Mouse (Mus musculus): ENCODE data around the gene Fam71a. TPM values are rescaled to one million over a fixed set of nuclear protein-coding genes. Genes with fewer than 3 reads are reported as not detected.
"Not testable (repeated sequence)": the region's sequence is repeated elsewhere in the genome, so short reads cannot be mapped to it uniquely, and the experiment has no call there.

Gene Fam71a
- total RNA-seq, 1 experiment from 2014 or later = 0.91 TPM

DNA sequence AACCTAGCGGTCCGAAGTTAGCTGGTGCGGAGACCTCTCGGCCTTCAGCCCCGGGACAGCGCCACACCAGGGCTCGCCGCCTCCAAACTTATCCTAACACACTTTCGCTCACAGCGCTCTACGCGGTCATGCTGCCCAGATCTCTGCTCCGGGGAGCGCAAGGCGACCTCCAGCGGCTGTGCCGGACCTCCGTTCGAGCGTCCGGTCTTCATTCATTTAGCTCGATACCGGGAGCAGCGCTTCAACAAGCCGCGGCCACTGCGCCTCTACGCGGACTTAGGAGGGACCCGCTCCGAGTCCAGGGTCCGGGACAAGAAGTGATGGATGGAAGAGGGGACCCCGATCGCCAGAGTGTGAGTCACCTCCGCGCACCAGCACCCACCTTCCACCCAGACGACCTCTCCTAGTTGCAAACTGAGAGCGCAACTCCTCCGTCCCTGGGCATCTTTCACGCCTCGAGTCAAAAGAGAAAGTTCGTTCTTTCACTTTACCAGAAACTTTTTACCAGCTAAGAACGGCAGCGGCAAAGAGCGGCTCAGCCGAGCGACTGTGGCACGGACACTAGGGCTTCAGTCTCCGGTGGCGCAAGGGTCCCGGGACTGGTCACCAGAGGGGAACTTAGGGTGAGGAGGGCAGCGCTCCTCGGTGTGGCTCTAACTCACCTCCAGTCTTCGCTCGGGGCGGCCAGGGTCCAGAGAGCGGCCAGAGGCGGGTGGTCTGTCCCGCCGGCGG is 18.0 kb upstream of the Fam71a start:
- peak; percentile 22 for ATAC-seq (replicated peaks; ENCODE audit: low read depth, poor library complexity, severe bottlenecking)

DNA sequence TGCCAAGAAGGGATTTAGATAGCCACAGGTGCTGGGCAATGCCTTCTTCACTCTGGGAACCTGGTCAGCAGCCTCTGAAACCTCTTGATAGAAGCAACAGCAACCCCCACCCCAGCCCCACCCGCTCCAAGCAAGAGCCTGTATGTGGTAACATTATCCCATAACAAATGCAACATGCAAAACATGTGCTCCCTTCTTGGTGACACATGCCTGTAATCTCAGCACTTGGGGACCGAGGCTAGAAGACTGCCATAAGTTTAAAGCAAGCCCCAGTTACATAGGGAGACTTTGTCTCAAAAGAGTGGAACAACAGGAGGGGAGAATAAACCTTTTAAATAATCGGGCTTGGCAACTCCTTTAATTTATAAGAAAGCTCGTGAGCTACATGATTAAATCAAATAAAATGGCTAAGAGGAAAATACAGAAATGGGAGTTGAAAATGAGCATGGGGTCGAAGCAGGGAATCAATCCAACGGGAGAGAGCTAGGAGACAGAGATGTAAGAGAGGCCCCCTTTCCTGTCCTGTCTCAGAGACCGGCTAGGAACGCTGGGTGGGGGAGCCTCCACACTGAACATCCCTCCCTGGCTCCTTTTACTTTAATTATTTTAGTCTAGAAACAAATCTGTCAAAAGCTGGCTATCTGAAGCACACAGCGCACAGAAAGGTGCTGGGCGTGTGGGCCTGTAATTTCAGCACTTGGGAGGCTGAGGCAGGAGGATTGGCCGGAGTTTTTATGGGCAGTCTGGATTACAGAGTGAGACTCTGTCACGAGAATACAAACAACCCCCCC is 17.0 kb upstream of the Fam71a start:
- no peak for ATAC-seq (replicated peaks; ENCODE audit: low read depth, poor library complexity, severe bottlenecking)

DNA sequence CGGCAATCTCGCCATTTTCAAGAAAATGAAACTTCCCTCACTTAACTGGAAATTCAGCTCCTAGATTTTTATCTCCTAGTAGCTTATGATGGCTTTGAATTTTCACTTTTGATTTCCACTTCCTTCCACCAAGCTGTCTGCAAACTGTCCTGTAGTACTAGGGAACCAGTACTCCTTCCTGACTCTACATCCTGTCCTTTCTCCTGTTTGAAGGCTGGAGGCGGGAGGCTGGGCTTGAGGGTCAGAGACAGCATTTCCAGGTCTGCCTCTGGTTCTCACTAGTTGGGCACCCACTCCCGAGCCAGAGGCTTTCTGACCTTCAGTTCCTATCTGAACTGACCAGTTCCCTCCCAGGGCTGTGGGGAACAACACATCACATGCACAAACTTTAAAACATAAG is 15.8 kb upstream of the Fam71a start:
- no peak for ATAC-seq (replicated peaks; ENCODE audit: low read depth, poor library complexity, severe bottlenecking)

DNA sequence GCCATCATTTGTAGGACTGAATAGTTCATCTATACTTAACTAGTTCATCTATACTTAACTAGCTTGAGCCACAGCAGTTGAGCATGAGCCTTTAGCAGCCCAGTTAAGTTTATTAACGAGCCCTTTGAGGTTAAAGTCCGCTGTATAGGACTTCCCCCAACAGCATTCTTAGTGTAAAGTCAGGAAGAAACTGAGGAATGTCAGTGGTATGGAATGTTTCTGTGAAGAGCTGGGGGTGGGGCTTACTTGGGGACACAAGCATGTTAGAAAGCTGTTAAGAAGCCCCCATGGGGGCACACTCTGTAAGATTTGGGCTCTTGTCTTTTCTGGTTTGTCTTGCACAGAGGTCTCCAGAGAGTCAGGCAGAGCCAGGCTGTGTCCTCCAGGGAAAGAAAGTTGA is 15.2 kb upstream of the Fam71a start:
- no peak for ATAC-seq (replicated peaks; ENCODE audit: low read depth, poor library complexity, severe bottlenecking)

DNA sequence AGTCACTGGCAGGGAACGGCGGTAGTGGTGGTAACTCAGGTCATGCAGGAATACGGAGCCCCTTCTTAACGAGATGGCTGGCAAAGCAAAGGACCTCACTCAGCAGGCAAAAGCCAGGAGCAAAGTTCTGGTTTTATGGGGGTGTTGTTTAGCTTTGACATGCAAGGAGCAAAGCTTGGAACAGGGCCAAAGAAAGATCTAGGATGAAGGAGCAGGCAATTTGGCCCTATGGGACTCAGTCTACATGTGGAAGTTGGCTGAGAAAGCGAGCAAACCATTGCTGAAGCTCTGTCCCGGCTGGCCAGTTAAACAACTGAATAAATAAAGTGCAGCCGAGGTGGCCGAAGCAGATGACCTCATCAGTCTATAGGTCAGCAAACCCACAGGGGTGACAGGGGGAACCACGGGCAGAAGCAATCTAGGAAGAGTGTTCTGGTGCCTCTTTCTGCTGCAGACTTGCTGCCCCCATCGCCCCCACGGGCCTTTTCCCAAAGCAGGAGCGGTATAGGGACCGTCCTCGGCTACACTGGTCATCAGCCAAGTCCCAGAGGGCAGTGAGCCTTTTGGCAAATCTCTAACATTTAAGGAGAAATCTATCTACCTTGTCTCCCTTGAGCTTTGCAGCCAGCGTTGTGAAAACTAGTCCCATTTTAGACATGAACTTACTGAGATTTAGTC is 14.0 kb upstream of the Fam71a start:
- ATAC-seq (replicated peaks; ENCODE audit: low read depth, poor library complexity, severe bottlenecking) = no peak

DNA sequence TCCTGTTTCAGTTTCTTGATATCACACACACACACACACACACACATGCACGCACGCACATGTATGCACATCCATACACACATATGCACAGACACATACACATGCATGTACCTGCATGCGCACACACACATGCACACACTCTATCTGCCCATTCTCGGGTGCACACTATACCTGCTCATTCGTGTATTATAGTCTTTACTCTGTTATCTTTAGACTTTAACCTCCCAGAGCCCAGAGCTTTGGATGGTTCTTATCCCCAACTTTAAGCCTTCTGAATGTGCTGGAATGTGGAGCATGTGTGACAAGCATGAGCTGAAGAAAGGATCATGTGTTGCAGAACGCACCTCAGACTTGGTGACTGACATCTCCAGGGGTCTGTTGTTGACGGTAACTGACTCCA is 12.3 kb upstream of the Fam71a start:
- ATAC-seq (replicated peaks; ENCODE audit: low read depth, poor library complexity, severe bottlenecking) = no peak

DNA sequence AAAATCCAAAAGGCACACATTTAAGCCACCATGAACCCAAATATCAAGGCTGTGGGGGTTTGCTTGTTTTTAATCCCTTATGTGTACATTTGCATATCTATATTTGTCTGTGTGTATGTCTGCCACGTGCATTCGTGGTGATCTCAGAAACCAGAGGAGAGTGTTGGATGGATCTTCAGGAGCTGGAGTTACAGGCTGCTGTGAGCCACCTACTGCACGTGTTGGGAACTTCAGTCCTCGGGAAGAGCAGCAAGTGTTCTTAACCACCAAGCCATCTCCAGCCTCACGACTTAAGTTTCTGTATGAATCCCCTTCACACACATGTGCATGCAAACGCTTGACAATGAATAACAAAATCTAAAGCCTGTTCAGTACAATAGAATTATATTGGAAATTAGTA is 7.9 kb upstream of the Fam71a start:
- ATAC-seq (replicated peaks; ENCODE audit: low read depth, poor library complexity, severe bottlenecking) = peak; percentile 80

DNA sequence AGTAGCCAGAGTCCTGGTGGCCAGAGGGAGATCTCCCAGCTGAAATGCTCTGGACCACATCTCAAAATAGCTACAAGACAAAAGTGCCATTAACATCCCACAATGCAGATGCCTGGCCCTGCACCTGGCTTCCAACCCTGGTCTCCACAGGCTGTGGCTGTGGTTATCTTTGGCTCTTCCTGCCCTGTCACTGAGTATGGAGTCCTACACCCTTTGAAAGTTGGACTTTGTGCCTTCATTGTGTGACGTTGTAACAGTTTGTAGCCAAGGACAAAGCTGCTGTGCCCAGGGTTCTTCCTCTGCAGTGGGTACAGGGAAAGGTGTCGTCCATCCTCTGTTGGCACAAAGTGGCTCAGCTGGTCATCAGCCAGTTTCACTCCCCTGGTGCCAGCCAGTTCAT is 5.8 kb upstream of the Fam71a start:
- no peak for ATAC-seq (replicated peaks; ENCODE audit: low read depth, poor library complexity, severe bottlenecking)

DNA sequence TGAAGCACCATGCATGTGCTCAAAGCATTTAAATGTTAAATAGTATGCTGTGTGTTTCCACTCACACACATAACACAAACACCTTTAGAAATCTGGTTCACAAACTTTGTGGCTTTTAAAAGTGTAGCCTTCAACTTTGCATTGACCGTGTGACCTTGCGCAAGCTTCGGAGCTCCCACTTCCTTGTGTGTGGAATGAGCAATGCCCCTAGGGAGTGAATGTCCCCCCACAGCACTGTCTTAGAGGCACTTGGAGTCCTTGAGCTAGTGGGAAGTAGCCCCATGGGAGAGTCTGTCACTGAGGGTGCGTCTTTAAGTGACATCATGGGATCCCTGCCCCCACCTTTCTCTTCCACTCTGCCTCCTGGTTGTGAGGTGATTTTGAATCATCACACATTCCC is 1.6 kb upstream of the Fam71a start:
- 0 out of 2 replicates have a peak, but pooled peaks have one; percentile 32 for ATAC-seq (replicated peaks; ENCODE audit: low read depth, poor library complexity, severe bottlenecking)

DNA sequence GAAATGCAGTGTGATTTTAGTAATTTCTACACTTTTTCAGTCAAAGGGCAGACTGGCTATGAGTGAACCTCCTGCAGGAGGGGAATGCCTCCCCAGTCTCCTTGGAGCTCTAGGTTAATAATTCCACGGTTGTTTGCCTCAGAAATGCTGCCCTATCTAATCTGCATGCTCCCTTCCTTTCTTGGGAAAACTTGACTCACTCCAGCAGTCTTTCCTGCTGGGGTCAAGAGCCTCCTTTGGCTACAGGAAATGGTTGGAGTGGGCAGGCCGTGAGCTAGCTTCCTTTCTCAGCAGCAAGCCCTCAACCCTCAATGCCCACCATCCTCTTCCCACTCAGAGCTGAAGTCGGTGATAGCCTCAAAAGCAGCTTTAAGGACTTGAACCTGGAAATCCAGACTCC is 10.3 kb downstream of the Fam71a start:
- ATAC-seq (replicated peaks; ENCODE audit: low read depth, poor library complexity, severe bottlenecking) = no peak

DNA sequence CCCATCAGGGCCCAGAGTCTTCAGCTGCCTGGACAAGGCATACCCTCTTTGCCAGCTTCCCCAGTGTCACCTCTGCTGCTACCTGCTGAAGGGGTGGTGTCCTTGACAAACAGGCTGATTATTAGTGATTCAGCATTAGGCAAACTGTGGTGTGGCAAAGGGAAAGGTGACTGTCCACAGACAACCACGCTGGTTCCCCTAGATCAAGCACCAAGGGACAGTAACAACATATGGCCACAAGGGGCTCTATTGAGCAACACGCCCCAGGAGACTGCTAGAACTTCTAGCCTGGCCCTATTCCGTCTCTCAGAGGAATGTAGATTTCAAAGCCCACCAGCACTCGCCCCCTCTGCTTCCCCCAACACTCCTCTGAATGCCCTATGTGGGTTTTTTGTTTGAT is 11.6 kb downstream of the Fam71a start:
- ATAC-seq (replicated peaks; ENCODE audit: low read depth, poor library complexity, severe bottlenecking) = peak; percentile 95

DNA sequence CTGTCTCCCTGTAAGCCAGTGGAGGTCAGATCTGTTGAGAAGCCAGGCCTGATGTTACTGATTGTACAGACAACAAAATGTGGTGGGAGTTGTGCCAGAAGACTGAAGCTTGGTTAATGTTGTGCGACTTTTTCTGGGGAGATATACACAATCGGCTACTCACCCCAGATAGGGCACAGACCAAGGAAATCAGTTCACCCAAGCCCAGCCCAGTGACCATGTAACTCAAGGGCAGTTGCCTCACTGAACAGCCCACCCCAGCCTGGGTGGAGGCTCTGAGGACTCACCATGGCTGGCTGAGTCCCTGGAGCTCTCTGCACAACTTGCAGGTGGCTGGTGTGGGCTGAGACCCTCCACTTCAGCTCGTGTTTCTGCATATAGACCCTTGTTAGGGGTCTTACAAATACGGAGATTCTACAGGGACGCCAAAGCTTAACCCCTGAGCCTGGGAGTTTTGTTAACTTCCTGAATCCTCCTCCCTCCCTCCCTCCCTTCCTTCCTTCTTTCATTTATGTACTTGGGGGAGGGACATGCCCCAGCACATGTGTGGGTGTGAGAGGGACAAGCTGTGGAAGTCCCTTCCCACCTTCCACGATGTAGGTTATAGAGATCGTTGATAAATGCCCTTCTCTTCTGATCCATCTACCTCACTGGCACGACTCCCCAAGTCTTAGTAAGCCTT is 13.6 kb downstream of the Fam71a start:
- no peak for ATAC-seq (replicated peaks; ENCODE audit: low read depth, poor library complexity, severe bottlenecking)

DNA sequence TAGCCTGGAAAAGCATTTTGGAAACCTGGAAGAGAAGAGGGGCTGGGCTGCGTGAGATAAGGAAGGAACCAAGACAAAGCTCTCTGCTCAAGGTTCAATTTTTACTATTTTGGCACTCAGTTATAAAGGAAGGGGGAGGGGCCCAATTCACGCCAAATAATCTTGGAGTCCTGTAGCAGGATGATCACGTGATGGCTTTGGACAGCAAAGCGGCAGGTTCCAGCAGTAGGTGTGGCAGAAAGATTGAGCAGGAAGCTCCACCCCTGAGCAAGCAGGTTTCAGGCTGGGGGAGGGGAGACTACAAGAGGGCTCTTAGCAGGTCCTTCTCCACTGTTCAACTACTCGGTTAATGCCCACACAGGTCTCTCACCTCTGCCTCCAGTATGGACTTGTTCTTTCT is 15.1 kb downstream of the Fam71a start:
- ATAC-seq (replicated peaks; ENCODE audit: low read depth, poor library complexity, severe bottlenecking) = not testable (repeated sequence)

DNA sequence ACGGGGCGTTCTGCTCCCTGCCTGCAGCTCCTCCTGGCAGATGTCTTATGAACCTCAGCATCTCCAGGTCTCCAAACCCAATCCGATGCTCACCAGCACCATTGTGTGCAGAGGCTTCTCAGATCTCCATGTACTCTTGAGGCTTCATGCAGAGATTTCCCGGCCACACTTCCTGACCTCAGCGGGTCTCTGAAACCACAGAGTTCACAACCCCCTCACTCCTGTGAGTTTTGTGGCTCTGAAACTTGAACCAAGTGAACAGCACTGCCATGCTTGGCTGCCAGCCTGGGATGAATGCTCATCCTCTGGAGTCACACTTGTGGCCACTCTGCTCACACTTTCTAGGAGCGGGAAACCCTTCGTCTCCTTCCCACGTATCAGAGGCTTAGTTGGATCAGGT is 23.6 kb downstream of the Fam71a start:
- ATAC-seq (replicated peaks; ENCODE audit: low read depth, poor library complexity, severe bottlenecking) = peak; percentile 57

DNA sequence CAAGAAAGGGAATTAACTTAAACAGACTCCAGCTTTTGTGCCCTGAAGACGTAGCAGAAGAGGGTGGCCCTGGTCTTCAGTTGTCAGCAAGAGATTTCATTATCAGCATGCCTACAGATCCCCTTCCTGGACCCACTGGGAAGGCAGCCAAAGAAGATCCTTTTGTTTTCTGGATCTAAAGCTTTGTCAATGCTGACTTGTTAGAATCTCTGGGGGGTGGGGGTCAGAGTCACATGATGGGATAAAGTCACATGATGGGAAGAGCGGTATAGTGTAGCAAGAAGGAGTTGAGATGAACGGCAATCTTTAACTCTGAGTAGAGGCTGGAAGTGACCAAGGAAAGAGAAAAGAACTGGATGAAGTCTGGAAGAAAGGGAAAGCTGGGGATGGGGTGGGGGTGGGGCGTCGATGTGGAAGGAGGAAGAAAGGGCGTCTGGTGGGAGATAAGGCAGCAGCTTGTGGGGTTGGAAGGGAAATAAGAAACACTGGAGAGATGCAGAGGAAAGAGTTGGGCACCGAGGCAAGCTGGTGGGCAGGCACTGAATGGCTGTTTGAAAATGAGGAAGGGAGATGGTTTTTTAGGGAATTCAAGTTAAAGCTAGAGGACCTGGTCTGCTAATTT is 25.6 kb downstream of the Fam71a start:
- peak; percentile 52 for ATAC-seq (replicated peaks; ENCODE audit: low read depth, poor library complexity, severe bottlenecking)

DNA sequence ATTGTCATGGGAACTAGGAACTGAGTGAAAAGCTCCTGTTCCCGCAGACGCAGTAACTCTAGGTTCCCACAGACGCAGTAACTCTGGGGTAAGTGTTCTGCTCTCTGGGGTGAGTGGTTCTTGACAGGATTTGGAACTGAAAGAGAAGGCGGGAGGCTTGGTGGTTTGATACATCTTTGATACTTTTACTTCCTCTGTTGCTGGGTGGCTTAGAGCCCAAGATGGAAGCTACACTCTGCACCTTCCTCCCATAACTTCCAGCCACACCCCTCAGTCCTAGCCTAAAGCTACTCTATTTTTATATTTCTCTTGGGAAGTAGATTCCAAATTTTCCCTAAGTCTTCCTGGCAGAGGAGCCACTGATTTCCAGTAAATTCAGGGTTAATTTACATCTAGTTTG is 26.2 kb downstream of the Fam71a start:
- peak; percentile 55 for ATAC-seq (replicated peaks; ENCODE audit: low read depth, poor library complexity, severe bottlenecking)

DNA sequence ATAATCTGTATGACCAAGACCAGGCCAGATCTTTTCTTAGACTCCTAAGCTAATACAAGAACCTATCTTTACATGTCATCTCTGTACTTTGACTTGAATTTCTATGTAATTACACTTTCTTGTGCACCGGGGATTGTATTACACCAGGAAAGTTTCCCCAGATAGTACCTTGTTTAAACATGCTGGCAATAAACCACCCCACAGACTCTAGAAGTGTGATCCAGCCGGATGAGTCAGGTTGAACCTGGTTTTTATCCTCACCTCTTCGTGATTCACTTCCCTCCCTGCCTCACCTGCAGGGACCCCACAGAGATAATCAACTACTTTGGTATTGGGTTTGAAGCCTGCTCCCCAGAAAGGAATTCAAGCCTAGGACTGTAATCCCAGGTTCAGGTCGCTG is 29.2 kb downstream of the Fam71a start:
- ATAC-seq (replicated peaks; ENCODE audit: low read depth, poor library complexity, severe bottlenecking) = no peak

DNA sequence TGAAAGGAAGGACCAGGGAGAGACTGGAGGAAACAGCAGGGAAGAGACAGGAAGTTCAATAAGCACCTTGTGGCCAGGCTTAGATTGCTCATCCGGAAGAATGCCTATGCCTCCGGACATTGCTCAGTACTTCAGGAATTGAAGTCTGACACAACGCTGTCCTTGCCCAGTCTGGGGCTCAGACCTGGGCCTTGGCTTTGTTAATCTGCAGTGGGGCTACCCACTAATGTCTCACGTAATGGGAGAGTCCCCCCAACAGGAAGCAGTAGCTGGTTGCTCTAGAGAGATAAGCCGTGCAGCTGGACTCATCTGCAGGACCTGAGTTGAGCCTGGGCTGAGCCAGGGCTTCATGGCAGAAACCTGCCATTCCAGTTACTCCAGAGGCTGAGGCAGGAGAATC is 31.7 kb downstream of the Fam71a start:
- peak; percentile 91 for ATAC-seq (replicated peaks; ENCODE audit: low read depth, poor library complexity, severe bottlenecking)

DNA sequence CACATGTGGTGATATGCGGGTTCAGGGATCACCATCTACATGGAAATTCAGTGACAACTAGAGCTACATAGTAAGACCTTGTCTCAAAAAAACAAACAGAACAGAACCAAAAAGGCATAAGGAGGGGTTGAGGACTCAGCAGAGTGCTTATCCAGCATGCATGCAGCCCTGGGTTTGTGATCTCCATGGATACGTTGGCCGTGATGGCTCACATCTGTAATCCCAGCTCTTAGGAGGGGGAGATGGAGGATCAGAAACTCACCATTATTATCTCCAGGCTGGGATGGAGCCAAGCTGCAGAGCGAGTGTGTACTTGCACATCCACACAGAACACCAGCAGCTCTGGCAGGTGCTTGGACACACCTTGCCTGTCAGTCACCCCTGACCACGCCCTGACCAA is 32.4 kb downstream of the Fam71a start:
- ATAC-seq (replicated peaks; ENCODE audit: low read depth, poor library complexity, severe bottlenecking) = no peak

DNA sequence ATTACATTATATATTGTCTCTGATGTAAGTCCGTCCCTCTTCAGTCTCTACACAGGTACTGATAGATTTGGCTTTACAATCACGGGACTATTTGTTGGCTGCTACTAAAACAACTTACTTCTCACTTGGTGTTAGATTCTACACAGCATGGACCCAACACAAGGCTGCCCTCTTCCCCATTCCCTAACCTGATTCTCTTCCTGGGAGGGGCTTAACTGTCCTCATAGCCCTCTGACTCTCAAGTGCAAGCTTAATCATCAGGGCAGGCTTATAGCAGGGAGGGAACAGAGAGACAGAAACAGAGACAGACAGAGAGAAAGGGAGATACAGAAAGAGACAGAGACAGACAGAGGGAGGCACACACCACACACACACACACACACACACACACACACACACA is 32.9 kb downstream of the Fam71a start:
- peak; percentile 33; the same call in 1 of the 2 replicates for ATAC-seq (replicated peaks; ENCODE audit: low read depth, poor library complexity, severe bottlenecking)
